Mouse (Mus musculus) kidney, adult 2 months (tissue): ENCODE results near the gene Trim31.

Experiments used
- CTCF ChIP-seq: fragments of 200-500 bp; conservative IDR thresholded peaks from 2 replicates; pipeline ENCODE4 v1.5.1; 2011; ENCODE audit warnings: low read depth, mild to moderate bottlenecking, control low read depth, low read length, moderate library complexity, mixed read lengths; ENCODE audit not compliant: insufficient read depth, insufficient read length
- POLR2A ChIP-seq: fragments of 200-500 bp; IDR thresholded peaks from one replicate; pipeline ENCODE4 v1.6.1; 2011; ENCODE audit warnings: low read depth, low read length, control low read depth

DNA sequence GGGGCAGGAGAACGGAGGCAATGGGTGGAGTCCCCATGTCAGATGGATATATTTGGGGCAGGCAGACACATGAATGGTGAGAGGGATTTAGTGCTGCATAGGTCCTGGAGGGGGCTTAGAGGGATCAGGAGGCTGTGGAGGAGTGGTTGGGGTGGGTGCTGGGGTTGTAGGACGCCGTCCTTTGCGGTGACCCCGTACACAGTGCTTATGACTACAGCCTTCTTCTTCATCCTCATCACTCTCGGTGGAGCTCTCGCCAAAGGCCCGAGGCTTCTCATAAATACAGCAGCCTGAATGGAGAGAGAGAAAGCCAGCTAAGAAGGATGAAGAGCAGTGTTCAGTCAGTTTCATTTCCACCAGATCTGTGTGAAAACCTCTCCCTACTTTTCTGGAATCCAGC, 51.3 kb downstream of the Trim31 start:
- TF ChIP-seq CTCF (no peak), POLR2A (no peak)
